Mouse (Mus musculus) hindbrain, embryonic 13.5 days (tissue): ENCODE measurements around the gene Cwh43. TPM values are rescaled to one million over a fixed set of nuclear protein-coding genes. Genes with fewer than 3 reads are reported as not detected.
A peak's percentile ranks its signal among the peaks of the same experiment; 100 is the strongest.
"Not testable (repeated sequence)": the region's sequence is repeated elsewhere in the genome, so short reads cannot be mapped to it uniquely, and the experiment has no call there.

Source experiments
- ATAC-seq: fragments of 200-750 bp; cut with Nextera tagmentation; 2 replicates; pipeline ENCODE4 v1.8.0; 2017; ENCODE audit warnings: moderate TSS enrichment; ENCODE audit not compliant: low FRiP score
- H3K27ac ChIP-seq: fragments of 300-500 bp; sonication (generic); 2 replicates; pipeline ENCODE4 v1.5.1; 2015; ENCODE audit warnings: inconsistent platforms, mild to moderate bottlenecking, moderate library complexity
- H3K27me3 ChIP-seq: fragments of 300-500 bp; sonication (generic); 2 replicates; pipeline ENCODE4 v1.6.1; 2015; ENCODE audit warnings: mild to moderate bottlenecking, inconsistent platforms
- H3K36me3 ChIP-seq: fragments of 300-500 bp; sonication (generic); 2 replicates; pipeline ENCODE4 v1.6.1; 2015; ENCODE audit warnings: mild to moderate bottlenecking, inconsistent platforms
- H3K4me1 ChIP-seq: fragments of 300-500 bp; sonication (generic); replicated peaks from 2 replicates; pipeline ENCODE4 v1.6.1; 2015; ENCODE audit warnings: inconsistent platforms
- H3K4me2 ChIP-seq: fragments of 300-500 bp; sonication (generic); 2 replicates; pipeline ENCODE4 v1.6.1; 2015; ENCODE audit warnings: inconsistent platforms, mild to moderate bottlenecking, moderate library complexity
- H3K4me3 ChIP-seq: fragments of 300-500 bp; sonication (generic); 2 replicates; pipeline ENCODE4 v1.5.1; 2015; ENCODE audit warnings: mild to moderate bottlenecking, inconsistent platforms
- H3K9ac ChIP-seq: fragments of 300-500 bp; sonication (generic); 2 replicates; pipeline ENCODE4 v1.6.1; 2015; ENCODE audit warnings: mild to moderate bottlenecking, inconsistent platforms
- H3K9me3 ChIP-seq: fragments of 300-500 bp; sonication (generic); 2 replicates; pipeline ENCODE4 v1.6.1; 2016; ENCODE audit warnings: inconsistent platforms
- WGBS: fragments of 180-500 bp; shearing (Covaris S2); methylation state at CpG from one replicate; pipeline ENCODE4 v1.1.7; 2015; 5-methylcytosine and 5-hydroxymethylcytosine counted together
- polyA plus RNA-seq: library from polyadenylated mRNA; unstranded; fragments of >200 nt; fragmentation: Nextera tagmentation; extraction: Ambion mirVana; gene quantifications from 2 replicates; pipeline ENCODE4 v1.2.1, GENCODE M21; 2015

The Cwh43 gene
- polyA plus RNA-seq, 1 experiment from 2014 or later = 0.12 TPM

DNA sequence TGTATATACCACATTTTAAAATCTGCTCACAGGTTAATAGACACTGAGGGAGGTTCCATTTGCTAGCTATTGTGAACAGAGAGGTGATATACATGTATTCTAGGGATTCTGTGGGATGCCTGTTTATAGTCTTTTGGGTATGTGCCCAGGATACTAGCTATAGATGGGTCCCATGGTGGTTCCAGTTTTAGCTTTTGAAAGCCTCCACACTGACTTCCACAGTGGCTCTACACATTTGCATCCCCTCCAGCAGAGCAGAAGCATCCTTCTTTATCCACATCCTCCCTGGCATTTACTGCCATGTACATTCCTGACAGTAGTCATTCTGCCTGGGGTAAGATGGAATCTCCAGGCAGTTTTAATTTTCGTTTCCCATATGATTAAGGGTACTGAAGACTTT, 44.4 kb downstream of the Cwh43 start:
- Histone ChIP-seq H3K27ac (no peak overlapping the region), H3K36me3 (no peaks in the 10 kb centered on the region), H3K9ac (no peak overlapping the region), H3K9me3 (no peaks in the 10 kb centered on the region), H3K27me3 (no peaks in the 10 kb centered on the region), H3K4me1 (no peaks in the 10 kb centered on the region), H3K4me2 (no peak overlapping the region), H3K4me3 (no peak overlapping the region)
- no peak for ATAC-seq
- 87% methylated on average over 1 of the region's 1 CpGs for WGBS

DNA sequence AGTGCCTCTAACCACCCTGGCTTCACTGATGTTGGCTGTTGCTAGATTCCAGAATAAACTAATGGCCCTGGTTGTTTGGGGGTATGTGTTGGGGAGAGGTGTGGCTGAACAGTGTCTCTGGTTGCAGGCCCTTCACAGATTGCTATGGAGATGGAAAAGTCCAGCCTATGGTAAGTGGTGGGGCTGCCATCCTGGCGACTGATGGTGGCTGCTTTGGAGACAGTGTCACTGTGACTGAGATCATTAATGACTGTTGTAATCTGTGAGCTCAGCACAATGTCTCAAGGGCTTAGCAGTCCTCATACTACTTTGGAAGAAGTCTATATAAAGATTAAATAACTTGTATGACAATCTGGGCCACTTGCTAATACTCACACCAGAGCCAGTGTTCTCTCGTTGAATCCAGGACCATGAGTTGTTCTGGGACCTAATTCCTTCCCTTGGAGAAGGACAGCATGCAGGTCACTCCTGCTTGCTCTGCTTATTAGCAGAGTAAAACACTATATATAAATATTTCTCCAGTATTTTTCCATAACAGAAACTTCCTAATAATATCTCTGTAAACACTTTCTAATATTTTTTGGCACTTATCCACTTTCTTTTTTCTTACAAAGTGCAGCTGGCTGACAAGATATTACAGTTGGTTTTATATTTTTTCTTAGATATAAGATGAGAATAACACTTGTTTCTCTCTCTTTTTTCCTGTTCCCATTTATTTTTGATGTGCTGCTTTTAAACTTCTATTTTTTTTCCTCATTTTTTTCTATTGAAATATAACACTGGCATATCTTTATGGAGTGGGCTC, 48.8 kb downstream of the Cwh43 start:
- WGBS = 81% methylated on average over 2 of the region's 2 CpGs
- no peak for ATAC-seq
- Histone ChIP-seq H3K4me1 (no peaks in the 10 kb centered on the region), H3K4me2 (no peak overlapping the region), H3K9me3 (no peaks in the 10 kb centered on the region), H3K9ac (no peak overlapping the region), H3K4me3 (no peak overlapping the region), H3K36me3 (no peaks in the 10 kb centered on the region), H3K27me3 (no peaks in the 10 kb centered on the region), H3K27ac (no peak overlapping the region)

DNA sequence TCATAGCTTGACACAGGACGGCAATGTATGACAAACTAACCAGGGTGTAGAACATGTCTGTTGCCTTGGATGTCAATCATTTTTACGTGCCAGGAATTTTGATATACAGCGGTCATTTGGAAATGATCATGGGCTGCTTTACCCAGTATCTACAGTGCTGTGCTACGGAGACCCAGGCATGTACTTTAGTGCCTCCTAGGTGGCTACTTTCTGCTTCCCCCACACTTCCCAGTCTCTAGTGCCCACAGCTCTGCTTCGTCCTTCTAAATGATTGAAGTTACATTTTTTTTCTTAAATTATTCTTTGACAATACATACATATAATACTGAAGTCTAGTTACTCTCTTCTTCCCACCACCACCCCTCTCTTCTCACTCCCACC, 49.4 kb downstream of the Cwh43 start:
- no peak for ATAC-seq
- 88% methylated on average over 5 of the region's 5 CpGs for WGBS
- H3K36me3 ChIP-seq = no peaks in the 10 kb centered on the region

DNA sequence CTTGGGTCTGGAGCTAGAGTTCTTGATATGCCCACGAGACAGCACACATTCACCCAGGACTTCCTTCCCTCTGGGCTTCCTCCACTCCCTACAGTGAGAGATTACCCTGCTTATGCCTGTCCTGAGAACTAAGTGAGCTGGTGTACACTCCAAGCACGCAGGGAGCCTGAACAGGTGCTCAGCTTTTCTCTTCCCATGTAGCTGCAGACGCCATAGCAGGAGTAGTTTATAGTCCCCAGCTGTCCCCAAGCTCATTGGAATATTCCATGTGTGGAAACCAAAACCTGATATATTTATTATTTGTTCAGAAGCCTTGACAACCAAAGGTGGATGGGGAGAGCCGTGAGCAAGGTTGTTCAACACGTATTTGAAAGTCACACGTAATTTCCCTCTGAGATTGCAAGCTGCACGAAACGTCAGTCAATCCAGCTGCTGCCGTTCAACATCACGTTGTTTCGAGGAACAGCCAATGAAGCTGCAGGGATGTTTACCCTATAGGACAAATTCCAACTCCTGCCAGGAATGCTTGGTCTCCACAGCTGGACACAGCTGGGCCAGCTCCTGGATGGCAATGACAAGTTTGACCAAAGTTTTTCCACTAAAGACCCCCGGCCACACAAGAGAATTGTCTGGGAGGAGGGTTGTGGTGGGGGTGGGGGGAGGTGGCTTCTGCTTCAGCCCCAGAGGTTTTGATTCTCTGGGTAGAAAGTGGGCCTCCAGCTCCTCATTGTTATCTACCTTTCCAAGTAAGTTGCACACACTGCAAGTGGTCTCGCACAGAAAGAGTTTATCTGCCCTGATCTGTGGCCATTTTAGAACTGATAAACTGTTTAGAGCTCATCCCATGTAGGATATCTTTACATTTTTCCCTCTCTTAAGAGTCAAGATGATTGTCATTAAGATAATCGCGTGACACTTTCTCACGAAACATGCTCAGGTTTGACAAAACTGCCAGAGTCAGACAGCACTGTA, 62.9 kb downstream of the Cwh43 start:
- no peaks in the 10 kb centered on the region for H3K9me3 ChIP-seq
- H3K27me3 ChIP-seq = no peaks in the 10 kb centered on the region
- H3K4me3 ChIP-seq = no peak overlapping the region
- no peak overlapping the region for H3K27ac ChIP-seq
- H3K9ac ChIP-seq = no peak overlapping the region
- H3K4me2 ChIP-seq = no peak overlapping the region
- no peaks in the 10 kb centered on the region for H3K4me1 ChIP-seq
- WGBS = 89% methylated on average over 16 of the region's 16 CpGs
- H3K36me3 ChIP-seq = no peaks in the 10 kb centered on the region
- no peak for ATAC-seq

More for the DNA sequence above, 49.4 kb downstream of the Cwh43 start:
- no peak overlapping the region for H3K4me3 ChIP-seq
- no peak overlapping the region for H3K9ac ChIP-seq
- no peaks in the 10 kb centered on the region for H3K9me3 ChIP-seq
- no peaks in the 10 kb centered on the region for H3K4me1 ChIP-seq
- no peaks in the 10 kb centered on the region for H3K27me3 ChIP-seq
- H3K27ac ChIP-seq = no peak overlapping the region
- no peak overlapping the region for H3K4me2 ChIP-seq

DNA sequence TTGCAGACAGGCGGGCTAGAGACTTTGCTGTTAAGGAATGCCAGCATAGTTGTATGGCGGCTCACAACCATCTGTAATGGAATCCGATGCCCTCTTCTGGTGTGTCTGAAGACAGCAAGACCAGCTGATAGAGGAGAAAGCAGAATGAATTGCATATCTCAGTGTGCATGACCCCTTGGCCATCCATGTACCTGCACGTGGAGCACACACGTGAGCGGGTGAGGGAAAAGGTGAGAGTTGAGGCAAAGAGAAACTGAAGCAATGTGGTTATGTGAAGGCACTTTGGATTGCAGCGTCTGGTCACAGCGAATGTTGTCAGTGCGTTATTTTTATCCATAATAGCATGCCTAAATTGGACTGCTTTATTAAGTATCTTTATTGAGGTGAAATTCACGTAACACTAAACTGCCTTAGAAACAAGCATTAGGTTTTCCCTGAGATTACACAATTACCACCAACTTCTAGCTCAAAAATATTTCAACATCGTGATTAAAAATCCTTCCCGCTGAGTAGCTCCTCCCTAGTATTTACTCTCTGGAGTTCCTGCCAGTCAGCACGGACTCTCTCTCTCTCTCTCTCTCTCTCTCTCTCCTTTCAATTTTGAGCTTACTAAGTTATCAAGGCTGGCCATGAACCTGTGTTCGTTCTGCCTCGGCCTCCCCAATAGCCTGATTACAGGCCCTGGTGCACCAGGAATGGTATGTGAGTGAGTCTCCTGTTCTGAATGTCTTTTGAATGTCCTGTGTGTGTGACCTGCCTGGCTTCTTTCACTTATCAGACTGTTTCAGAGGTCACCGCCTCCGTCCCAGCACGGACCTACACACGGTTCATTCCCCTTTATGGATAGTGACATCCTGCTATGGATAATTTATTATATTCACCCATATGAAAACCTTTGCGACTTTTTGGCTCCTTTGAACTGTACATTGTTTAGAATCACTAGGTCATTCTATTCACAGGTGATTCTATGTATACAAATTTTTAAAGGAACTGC, 68.8 kb downstream of the Cwh43 start:
- Histone ChIP-seq H3K27me3 (no peaks in the 10 kb centered on the region), H3K4me1 (no peaks in the 10 kb centered on the region), H3K4me3 (no peak overlapping the region), H3K9ac (no peak overlapping the region), H3K9me3 (no peaks in the 10 kb centered on the region), H3K36me3 (no peaks in the 10 kb centered on the region), H3K4me2 (no peak overlapping the region), H3K27ac (no peak overlapping the region)
- no peak for ATAC-seq
- WGBS = 86% methylated on average over 20 of the region's 20 CpGs

DNA sequence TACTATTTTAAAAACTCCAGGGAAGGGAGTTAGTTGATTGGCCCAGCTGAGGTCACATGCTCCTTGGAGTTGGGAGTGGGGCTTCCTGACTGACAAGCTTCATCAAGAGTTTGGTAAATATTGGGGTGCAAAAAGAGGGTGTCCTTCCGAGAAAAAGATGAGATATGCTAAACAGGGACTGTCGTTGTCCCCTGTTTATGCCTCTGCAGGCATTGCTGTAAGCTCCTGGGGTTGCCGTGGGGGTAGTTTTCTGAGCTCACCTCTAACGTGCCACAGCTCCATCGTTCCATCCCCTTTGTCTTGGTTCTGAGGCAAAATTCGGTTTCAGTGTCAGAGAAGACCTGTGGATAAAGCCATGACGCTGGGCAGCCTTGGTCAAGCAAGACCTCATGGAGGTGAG, 74.8 kb downstream of the Cwh43 start, which contains the start of gene Dcun1d4:
Gene Dcun1d4, plus strand, starts transcription at position 301 of the 400 bp plus-strand sequence.
- WGBS = 81% methylated on average over 7 of the region's 7 CpGs
- Histone ChIP-seq H3K4me3 (no peak within 1 kb of the TSS), H3K27me3 (no peaks in the 10 kb centered on the region), H3K36me3 (no peaks in the 10 kb centered on the region), H3K4me1 (peaks cover 13% of the 10 kb centered on the region), H3K9ac (no peak within 1 kb of the TSS), H3K27ac (no peak within 1 kb of the TSS), H3K4me2 (no peak within 1 kb of the TSS), H3K9me3 (no peaks in the 10 kb centered on the region)
- ATAC-seq = no peak

DNA sequence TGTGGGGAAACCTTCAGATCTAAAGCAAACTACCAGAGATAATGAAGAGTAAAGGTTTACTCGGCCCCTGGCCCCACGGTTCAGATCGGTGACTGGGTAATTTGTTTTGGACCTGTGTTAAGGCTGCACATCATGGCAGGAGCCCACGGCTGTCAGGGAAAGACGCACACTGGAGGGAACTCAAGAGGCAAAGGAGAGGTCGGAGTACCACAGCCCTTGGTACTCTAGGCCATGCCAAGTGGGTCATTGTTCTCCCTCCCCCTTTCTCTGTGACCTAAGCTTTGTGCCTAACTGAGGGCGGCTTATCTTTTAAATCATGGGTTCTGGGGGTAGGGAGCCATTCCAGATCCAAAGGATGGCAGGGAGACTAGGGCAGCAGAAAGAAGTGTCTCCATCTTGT, 75.5 kb downstream of the Cwh43 start:
- H3K4me3 ChIP-seq = no peak overlapping the region
- H3K36me3 ChIP-seq = no peaks in the 10 kb centered on the region
- no peaks in the 10 kb centered on the region for H3K27me3 ChIP-seq
- no peak overlapping the region for H3K4me2 ChIP-seq
- H3K9me3 ChIP-seq = no peaks in the 10 kb centered on the region
- H3K4me1 ChIP-seq = peaks cover 16% of the 10 kb centered on the region
- no peak overlapping the region for H3K27ac ChIP-seq
- no peak overlapping the region for H3K9ac ChIP-seq
- WGBS = 95% methylated on average over 7 of the region's 7 CpGs
- no peak for ATAC-seq

DNA sequence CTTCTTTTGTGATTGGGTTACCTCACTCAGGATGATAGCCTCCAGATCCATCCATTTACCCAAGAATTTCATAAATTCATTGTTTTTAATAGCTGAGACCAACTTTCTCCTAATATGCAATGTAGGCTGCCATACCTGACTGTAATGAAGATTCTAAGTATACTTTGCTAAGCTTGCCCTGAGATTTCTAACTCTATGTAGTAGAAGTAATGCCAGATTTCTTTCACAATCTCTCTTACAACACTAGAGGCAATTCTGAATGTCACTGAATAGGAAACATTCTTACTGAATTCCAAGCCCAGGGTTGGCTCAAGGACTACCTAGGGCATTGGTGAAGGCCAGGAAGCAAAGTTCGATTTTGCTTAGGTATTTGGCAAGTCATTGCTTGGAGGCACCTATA, 76.5 kb downstream of the Cwh43 start:
- not testable (repeated sequence) for H3K4me2 ChIP-seq, H3K27ac ChIP-seq, H3K9ac ChIP-seq, H3K27me3 ChIP-seq, ATAC-seq, H3K36me3 ChIP-seq, H3K4me3 ChIP-seq, H3K9me3 ChIP-seq
- WGBS = 88% methylated on average over 1 of the region's 1 CpGs
- peaks cover 17% of the 10 kb centered on the region for H3K4me1 ChIP-seq

DNA sequence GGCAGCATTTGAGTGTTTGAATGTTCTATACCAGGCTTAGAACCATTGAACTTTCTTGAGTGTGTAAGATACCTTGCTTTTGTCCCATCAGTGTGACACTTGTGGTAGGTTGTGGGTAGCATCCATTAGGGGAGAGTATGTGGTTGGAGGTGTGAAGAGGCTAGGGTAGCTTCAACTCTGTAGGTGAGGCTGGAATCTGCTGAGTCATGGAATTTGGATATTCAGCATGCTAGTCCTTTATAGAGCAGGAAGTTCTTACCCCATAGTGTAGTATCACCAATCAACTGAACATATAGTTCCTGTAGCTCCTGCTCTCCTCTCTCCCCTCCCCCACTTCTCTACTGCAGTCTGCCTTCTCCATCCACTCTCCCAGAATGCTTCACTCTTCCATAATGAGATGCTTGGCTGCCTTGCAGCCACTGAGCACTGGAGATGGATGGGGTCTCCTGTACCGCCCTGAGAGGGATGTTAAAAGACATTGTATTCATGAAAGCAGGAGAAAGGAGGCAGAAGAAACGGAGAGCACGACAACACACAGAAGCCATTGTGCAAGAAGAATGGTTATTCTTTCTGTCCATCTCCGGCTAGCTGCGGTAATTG, 78.2 kb downstream of the Cwh43 start:
- Histone ChIP-seq H3K4me1 (peaks cover 17% of the 10 kb centered on the region), H3K9ac (peak overlapping the region; percentile 43; the same call in 1 of the 2 replicates), H3K9me3 (no peaks in the 10 kb centered on the region), H3K27me3 (no peaks in the 10 kb centered on the region), H3K4me2 (peak overlapping the region; percentile 46), H3K36me3 (no peaks in the 10 kb centered on the region), H3K4me3 (peak overlapping the region; percentile 27), H3K27ac (peak overlapping the region; percentile 86)
- ATAC-seq = peak; percentile 79
- 27% methylated on average over 5 of the region's 5 CpGs for WGBS

DNA sequence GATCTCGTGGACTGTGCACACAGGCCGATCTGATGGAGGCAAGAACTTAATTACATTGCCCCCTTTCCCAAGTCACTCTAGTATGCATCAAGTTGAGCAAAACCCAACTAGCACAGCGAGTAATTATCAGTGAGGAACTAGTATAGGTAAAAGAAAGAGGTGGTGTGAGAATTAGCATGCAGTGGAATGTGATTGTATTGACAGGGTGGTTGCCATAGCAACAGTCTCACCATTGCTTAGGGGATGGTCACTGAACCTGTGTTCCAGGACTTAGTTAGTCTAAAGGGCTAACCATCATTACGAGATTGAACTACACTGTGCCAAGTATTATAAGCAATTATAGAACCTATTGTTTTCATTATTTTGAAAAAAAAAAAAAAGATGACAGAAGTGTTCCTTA, 80.6 kb downstream of the Cwh43 start:
- Histone ChIP-seq H3K4me2 (0 out of 2 replicates have a peak overlapping the region, but pooled peaks have one; percentile 0), H3K9me3 (no peaks in the 10 kb centered on the region), H3K4me3 (no peak overlapping the region), H3K27me3 (no peaks in the 10 kb centered on the region), H3K9ac (no peak overlapping the region), H3K36me3 (no peaks in the 10 kb centered on the region), H3K27ac (no peak overlapping the region), H3K4me1 (peaks cover 25% of the 10 kb centered on the region)
- whole genome bisulfite sequencing = 50% methylated on average over 4 of the region's 4 CpGs
- no peak for ATAC-seq

DNA sequence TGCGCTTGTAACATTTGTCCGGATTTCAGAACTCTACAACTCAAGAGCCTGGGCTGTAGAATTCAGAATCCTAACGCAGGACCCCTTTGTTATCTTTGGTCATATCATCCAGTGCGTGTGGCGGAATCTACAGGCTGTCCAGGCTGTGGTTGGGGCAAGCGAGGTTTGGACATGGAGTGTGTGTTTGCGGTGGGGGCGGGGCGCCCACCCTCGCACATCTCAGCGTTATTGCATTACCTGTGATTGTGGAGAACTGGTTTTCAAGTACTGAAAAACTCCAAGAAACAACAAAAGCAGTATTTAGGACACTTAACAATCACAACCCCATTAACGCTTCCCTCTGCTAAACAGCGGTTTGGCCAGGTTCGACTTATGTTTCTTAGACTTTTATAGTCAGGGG, 84.0 kb downstream of the Cwh43 start:
- ATAC-seq = no peak
- no peaks in the 10 kb centered on the region for H3K36me3 ChIP-seq
- H3K4me3 ChIP-seq = peak overlapping the region; percentile 88
- 7% methylated on average over 14 of the region's 14 CpGs for WGBS
- H3K9me3 ChIP-seq = no peaks in the 10 kb centered on the region
- H3K27me3 ChIP-seq = no peaks in the 10 kb centered on the region
- H3K4me2 ChIP-seq = peak overlapping the region; percentile 79
- H3K4me1 ChIP-seq = peaks cover 37% of the 10 kb centered on the region
- peak overlapping the region; percentile 76 for H3K9ac ChIP-seq
- peak overlapping the region; percentile 89 for H3K27ac ChIP-seq
